Mouse (Mus musculus): ENCODE results near the gene Glyat. TPM values are rescaled to one million over a fixed set of nuclear protein-coding genes. Genes with fewer than 3 reads are reported as not detected.
"Not testable (repeated sequence)": the region's sequence is repeated elsewhere in the genome, so short reads cannot be mapped to it uniquely, and the experiment has no call there.

The Glyat gene
- not detected for total RNA-seq (2021)

DNA sequence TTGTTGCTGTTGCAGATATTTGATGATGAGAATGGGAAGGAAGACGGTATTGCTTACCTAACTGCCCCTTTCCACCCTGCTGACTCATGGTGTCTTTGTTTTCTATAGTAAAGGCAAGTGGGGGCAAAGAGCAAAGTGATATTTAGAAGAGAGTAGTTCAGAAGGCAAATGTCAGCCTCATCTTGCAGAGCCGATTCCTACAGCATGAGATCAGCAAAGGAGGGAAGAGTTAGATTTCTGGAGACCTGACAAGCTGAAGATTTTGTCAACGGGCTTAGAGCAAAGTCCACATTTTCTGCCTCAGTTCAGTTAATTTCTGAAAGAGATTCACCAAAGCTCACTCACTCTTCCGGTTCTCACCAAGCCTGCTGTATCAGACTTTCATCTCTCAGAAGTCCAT lies at the start of gene Glyat:
Gene Glyat, plus strand, starts transcription at position 133 of the 400 bp plus-strand sequence.
- no peak for DNase-seq (ENCODE audit: low spot score)
- intact Hi-C loops (cut with DNase I), result no loop called here

DNA sequence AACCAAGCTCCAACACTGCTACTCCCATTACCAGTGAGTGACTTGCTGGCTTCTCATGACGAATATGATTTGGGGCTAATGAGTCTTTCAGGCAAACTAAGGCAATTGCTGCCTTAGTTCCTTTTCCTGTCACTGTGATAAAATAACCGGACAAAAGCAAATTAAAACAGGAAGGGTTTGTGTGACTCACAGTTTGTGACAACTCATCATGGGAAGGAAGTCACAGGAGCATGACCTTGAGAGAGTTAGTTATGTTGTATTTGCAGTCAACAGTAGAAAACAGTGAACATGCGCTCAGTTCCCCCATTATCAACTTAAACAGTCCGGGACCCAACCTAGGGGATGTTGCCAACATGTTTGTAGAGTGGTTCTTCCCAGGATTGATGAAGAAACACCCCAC lies 47.8 kb upstream of the Glyat start:
- intact Hi-C loops (cut with DNase I), result no loop called here
- no peak for DNase-seq (ENCODE audit: low spot score)

DNA sequence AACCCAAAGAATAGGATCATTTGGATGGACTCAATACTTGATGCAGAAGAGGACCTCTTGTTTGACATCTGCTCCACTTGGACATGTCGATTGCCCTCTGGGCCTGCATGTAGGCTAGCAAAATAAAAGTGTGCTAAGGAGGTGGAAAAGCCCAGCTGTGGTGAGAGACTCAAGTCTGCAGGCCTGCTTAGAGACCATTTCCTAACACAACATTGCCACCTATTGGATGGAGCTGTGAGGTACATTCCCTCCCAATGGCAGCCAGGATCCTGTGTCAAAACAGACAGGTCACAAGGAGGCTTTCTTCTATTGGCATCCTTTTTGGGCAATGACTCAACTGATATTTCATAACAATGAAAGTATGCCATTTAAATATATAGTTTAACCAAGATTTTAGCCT lies 41.2 kb upstream of the Glyat start:
- peak; percentile 29 for DNase-seq (ENCODE audit: low spot score)
- intact Hi-C loops (cut with DNase I), result loop anchor here (1.0 to 10.0 kb wide), 6 partner anchors 43 to 230 kb away; partner anchors contain the start of genes Lpxn and Zfp91

DNA sequence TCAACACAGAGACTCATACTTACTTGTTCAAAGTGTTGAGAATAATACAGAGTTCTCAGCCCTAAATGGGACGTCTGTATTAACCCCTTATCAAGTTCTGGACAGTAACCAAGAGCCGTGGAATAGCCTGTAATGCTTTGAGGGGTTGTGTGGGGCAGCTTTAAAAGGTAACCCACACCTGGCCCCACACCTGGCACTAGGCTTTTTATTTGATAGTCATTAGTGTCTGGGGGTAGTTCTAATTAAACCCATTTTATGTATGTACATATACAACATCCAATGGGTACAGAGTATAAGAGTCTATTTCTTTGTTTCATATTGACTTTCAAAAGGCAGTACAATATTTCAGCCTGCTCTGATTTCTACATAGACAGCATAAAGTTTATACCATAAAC lies 38.0 kb upstream of the Glyat start:
- intact Hi-C loops (cut with DNase I), result loop anchor here (10.0 kb wide), 1 partner anchor 160 kb away; no protein-coding TSS in a partner anchor
- DNase-seq (ENCODE audit: low spot score), result no peak

DNA sequence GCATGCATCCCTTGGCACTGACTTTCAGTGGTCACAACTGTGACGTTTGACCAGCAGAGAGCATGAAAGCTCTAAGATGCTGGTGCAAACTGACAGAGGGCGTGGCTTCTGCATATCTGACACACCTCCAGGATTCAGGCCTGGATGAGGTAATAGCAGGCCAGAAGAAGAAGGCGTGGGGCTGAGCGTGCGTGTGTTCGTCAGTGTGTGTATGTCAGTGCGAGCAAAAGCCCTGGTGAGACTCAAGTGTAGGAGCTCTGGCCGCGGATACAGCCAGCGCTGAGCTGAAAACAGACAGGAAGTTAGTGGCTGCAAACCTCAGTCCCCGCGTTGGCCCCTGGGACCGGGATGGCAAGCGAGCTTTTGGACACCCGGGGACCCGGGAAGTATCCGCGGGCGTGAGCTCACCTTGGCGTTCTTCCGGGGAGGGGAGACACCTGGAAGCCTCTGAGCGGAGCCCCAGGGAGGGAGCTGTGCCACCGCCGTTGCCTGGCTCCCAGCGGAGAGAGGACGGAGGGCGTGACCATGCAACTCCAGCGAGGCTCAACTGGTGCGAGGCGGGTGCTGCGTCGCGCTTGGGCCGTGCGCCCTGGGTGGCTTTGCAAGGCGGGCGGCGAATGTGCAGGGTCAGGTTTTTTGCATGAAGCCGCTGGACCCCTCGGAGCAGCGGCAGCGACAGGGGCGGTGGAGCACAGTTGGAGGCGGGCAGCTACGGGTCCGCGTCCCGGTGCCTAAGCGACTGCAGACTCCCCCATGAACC lies 37.4 kb upstream of the Glyat start:
- DNase-seq (ENCODE audit: low spot score), result peak; percentile 12
- intact Hi-C loops (cut with DNase I), result loop anchor here (10.0 kb wide), 1 partner anchor 161 kb away; no protein-coding TSS in a partner anchor

DNA sequence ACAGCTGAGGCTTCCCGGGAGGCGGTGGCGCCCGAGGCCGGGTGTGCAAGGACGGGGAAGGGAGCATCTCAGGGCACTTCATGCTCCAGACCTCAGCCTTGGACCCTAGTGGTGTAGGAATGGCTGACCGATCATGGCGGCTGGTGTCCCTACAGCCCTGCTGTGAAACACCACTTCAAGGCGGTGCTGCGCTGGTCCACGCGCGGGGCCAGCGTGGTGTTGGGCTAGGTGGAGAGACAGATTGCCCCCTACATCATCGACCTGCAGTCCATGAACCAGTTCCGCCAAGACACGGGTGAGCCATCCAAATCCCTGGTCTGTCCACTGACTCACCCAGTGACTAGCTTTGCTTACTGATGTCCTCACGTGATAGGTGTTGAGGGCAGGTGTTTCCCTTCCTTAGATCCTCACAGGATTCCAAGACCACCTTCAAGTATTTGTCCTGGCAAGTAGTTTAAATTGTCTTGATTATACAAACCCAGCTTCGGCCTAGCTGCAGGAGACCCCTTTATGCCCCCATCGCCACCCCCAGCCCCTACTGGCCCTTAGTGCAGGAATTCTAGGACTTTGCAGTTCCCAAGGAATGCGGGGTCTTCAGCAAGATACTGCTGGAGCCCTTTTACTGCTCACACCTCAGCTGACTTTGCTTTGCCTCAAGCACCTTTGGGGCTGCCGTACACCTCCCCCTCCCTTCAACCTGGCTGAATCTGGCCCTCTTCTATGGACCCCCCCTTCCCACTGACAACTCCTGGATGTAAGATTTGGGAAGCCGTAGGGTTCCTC lies 36.6 kb upstream of the Glyat start:
- DNase-seq (ENCODE audit: low spot score), result no peak
- intact Hi-C loops (cut with DNase I), result loop anchor here (10.0 kb wide), 1 partner anchor 162 kb away; no protein-coding TSS in a partner anchor

DNA sequence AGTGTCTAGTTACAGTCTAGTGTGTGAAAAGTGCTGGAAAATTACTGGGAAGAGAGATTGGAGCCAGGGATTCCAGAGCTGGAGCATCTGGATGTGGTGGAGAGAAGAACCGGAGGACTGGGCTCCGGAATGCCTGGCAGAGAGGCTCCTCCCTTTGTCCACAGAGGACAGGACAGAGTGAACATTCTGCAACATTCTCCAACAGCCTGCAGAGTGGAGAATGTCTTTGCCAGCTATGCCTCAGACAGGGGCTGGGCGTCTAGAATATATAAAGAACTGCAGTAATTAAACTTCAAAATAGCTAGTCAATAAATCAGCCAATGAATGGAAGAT lies 36.1 kb upstream of the Glyat start:
- intact Hi-C loops (cut with DNase I), result loop anchor here (10.0 kb wide), 1 partner anchor 162 kb away; no protein-coding TSS in a partner anchor
- no peak for DNase-seq (ENCODE audit: low spot score)

DNA sequence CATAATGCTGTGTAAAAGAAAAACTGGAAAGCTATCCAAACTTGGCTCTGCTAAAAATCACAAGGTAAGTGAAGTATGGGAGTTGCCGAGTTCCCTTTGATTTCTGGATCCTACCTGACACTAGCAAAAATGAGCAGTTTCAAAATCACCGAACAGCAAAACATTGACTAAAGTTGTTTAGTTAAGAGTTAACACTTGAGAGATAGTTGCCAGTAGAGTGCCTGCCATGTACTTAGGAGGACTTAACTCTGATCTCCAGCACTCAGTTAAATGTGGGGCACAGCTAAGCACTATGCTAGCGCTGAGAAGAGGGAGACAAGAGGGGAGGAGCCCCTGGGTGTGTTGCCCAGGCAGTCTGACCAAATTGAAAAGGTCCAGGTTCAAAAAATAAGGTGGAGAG lies 34.4 kb upstream of the Glyat start:
- no peak for DNase-seq (ENCODE audit: low spot score)
- intact Hi-C loops (cut with DNase I), result loop anchor here (10.0 kb wide), 1 partner anchor 164 kb away; no protein-coding TSS in a partner anchor

DNA sequence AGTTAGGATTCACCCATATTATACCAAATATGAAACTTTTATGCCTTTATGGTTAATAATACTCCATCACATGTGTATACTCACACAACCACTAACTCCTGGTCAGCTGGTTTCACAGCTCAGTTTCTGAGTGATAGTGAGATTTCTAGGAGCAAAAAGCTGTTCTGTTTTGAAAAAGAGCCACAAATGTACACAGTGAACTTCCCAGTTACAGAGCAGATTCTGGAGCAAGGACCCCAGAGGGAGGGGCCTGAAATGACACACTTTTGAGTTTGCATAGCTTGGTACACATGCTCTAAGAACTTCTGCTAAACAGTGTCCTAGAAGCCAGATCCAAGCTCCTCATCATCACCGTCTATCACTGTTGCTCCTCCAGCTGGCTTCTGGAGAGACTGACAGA lies 33.4 kb upstream of the Glyat start, which contains the start of gene Gm4952:
Gene Gm4952, plus strand, starts transcription at position 301 of the 400 bp plus-strand sequence.
- intact Hi-C loops (cut with DNase I), result loop anchor here (10.0 kb wide), 1 partner anchor 165 kb away; no protein-coding TSS in a partner anchor
- DNase-seq (ENCODE audit: low spot score), result no peak

DNA sequence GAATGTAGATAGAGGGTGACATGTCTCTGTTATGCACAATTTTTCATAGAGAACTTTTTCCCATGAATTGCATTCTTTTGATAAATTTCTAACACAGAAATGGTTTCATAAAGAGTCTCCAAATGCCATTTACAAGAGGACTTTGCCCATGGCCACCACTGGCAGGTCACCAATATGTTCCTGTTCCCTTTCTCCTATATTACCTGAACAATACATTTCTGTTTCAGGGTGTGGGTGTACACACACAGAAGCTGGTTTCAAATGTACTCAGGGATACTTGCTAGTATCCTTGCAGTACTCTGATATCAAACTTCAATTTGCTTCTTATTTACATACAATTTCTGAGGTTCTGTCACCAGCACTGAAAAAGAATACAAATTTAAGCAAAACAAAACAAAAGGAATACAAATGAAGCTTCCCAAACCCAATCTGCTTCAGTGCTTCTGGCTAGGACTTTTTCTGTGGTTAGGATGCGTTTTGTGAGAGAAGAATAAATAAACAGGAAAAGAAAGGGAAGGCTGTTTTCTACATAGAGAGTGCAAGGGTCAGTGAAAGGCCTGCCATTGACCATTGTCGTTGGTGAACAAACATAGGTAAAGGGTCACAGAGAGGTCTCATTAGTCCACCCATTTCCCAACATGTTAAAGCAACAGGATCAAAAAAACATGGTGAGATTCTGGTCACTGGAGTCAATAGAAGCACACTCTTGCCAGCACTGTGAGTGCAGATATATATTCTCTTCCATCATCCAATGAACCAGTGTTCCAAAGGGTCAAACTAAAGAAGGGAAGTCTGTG lies 32.2 kb upstream of the Glyat start:
- intact Hi-C loops (cut with DNase I), result no loop called here

DNA sequence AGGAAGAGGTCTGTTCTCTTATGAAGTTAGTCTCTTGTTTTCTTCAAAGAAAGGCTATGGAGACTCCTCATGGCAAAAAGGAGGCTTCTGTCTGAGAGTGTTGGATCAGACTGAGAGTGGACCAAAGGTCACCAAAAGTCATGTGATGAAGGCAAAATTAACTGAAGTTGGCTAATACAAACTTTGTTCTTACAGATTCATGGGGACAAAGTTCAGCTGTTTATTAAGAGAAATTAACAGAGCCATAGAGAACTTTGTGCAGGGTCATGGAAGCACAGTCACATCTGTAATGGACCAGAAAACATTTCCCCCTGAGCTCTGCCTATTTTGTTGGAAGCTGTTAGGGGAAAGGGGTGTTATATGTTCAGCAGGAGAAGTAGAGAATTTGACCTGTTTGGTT lies 24.8 kb upstream of the Glyat start:
- no peak for DNase-seq (ENCODE audit: low spot score)
- intact Hi-C loops (cut with DNase I), result no loop called here

More for the DNA sequence above, 32.2 kb upstream of the Glyat start:
- DNase-seq (ENCODE audit: low spot score), result no peak

DNA sequence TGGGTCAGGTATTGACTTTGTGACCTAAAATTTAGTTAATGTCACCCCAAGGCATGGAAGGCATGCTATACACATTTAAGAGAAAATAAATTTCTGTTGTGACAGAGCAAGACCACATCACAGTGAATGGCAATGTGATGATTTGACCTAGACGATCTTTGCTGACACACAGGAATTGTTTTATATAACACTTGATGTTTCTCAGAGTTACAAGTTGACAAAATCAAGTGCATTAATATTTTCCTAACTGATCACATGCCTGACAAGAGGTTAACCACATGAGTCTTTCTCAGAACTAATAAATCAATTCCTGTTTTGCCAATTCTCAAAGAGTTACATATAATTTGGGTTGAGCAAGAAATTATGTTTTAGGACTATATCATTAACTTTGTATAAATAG lies 19.5 kb upstream of the Glyat start:
- no peak for DNase-seq (ENCODE audit: low spot score)
- intact Hi-C loops (cut with DNase I), result no loop called here

DNA sequence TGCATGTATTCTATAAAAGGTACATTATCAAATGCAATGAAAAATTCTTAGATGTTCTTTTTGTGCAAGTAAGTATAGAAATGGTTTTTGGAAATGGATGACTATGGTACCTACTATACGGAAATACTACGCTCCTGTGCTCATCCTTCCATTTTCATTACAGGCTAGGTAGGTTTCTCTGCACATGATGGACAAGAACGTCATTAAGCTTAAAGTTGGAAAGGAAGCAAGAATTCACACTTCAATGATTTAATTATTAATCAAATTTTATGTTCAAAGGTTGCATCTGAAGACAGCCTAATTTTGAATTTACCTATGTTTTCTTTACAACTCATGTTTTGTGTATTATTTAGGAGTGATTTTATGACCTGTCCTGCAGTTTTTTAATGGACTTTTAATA lies 1.2 kb downstream of the Glyat start:
- intact Hi-C loops (cut with DNase I), result no loop called here

DNA sequence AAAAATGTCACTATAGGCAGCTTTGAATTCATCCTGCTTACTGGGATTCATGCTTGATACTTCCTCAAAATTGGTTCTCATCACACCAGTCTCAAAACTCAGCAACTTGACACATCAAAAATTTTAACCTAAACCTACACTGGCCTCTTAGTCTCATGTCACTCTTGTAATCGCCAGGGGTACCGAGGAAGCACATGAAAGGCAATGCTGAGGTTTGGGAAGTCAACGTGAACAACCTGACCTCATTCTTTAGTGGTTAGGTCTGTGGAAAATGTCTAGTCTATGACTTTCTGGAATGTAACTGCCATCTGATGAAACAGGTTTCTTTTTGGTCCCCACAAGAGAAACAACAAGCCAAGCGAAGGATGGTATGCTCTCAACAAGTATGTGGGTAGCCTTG lies 1.9 kb downstream of the Glyat start:
- intact Hi-C loops (cut with DNase I), result no loop called here
- no peak for DNase-seq (ENCODE audit: low spot score)

More for the DNA sequence above, 1.2 kb downstream of the Glyat start:
- no peak for DNase-seq (ENCODE audit: low spot score)

DNA sequence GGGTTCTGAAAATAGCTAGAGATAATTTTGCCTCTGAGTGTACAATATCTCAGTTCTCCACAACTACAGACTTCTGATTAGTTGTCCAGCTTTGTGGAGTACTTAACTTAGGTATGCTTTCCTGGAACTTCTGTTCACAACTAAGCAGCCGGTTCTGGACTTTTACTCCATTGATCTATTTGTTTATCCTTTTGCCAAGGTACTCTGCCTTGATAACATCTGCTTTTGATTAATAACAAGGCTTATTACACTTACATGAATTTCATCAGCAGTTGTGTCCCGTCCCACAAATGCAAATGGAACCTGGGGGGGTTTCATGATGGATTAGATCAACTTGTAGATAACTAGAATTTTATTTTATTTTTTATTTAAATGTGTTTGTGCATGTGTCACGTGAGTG lies 3.8 kb downstream of the Glyat start:
- intact Hi-C loops (cut with DNase I), result no loop called here

DNA sequence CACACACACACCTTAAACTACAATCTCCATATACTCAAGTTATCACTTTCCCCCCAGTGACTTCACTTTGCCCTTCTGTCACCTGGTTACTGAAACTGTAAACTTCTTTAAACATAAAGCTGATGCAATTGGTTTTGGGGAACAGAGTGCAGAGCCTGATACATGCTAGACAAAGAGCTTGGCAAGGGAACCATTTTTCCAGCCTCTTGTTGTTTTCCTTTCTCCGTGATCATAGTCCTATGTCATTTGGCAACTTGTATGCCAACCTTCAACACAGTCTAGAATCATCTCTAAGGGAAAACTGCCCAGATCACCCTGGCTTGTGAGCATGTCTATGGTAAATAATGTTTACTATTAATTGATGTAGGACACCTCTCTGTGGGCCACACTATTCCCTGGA lies 4.9 kb downstream of the Glyat start:
- intact Hi-C loops (cut with DNase I), result no loop called here
- no peak for DNase-seq (ENCODE audit: low spot score)

More for the DNA sequence above, 3.8 kb downstream of the Glyat start:
- no peak for DNase-seq (ENCODE audit: low spot score)

DNA sequence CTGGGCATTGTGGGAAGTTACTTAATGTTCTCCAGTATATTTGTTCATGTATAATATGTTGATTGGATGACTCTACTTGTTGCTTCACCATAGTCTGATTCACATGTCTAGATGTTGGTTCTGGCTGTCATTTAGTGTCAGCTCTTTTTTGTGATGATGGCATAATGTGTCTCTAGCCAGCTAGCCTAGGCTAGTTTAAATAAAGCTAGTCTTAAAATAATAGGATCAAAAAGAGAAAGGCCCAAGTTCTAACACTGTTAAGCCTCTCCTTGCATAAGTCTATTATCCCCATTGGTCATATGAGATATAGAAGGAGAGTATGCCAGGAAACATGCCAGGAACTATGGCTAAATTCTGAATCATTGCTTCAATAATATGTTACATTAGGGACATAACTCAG lies 16.4 kb downstream of the Glyat start:
- intact Hi-C loops (cut with DNase I), result no loop called here
- no peak for DNase-seq (ENCODE audit: low spot score)

DNA sequence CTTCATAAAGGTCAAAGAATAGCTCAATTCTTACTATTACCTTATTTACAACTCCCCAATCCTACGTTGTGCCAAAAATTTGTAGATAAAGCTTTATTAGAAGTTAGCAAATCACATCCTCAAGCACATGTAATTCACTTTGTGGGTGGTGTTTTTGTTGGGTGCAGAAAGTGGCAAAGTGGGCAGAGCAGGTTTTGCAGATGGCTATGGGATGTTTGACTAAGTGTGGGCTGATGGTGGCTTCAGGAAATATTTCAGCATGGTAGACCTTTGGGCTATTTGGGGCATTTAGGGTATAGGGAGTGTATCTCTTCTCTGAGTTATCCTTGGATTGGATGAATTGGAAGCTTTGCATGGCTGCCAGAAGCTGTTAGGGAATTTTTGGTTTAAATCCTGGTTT lies 33.0 kb downstream of the Glyat start:
- no peak for DNase-seq (ENCODE audit: low spot score)
- intact Hi-C loops (cut with DNase I), result no loop called here

DNA sequence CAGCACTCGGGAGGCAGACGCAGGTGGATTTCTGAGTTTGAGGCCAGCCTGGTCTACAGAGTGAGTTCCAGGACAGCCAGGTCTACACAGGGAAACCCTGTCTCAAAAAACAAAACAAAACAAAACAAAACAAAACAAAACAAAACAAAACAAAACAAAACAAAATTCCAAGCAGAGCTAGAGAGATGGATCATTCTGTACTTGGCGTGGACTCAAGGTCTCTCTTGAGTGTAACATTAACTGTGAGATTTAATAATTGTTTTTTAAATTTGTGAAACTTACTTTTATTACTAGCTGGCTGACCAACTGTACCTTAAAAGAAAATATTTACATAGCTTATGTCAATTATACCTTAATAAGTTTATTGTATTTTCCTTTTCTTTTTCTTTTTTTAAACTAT lies 35.5 kb downstream of the Glyat start:
- DNase-seq (ENCODE audit: low spot score); intact Hi-C loops (cut with DNase I): not testable (repeated sequence)

DNA sequence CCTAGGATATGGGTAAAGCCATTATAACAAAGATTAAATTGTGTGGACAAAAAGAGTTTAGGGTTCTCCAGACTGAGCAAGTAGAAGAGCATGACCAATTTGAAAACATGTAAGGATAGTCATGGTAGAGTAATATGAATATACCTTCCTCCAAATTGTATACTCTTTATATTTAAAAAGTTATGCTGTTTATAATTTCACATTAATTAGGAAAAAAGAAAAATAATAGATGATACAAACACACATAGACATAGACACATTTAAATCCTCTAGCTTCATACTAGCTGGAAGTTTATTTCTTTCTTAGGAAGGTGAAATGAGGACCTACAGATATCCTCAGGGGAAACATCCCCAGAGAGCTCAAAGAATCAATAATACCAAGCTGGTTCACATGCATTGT lies 37.0 kb downstream of the Glyat start, which contains the start of gene Olfr1442:
Gene Olfr1442, plus strand, starts transcription at position 301 of the 400 bp plus-strand sequence.
- no peak for DNase-seq (ENCODE audit: low spot score)
- intact Hi-C loops (cut with DNase I), result no loop called here
